In the genomic region with DNA sequence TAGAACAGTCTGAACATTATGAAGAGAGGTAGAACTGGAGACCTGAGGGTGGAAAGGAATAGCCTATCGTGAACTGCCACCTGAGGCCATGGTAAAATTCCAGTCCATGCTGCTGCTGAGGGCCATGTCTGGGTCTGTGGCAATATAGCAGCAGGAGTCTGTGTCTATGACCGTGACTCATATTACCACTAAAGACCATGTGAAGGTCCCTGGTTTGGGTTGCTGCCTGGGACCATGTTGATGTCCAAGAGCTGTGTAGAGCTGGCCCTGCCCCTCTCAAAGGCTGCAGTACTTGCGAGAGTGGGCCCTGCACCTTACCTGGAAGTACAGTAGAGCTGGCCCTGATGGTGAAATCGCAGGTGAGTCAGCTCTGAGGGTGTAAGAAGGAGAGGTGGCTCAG, we compare ENCODE assay signal across 25 mouse cellular contexts. TPM values are rescaled to one million over a fixed set of nuclear protein-coding genes. Genes with fewer than 3 reads are reported as not detected.
DNase-seq lines count a peak whose midpoint lies in the region; ATAC-seq and TF ChIP-seq lines count a peak whose summit lies in the region.
"Had no signal": no experiment of that assay in that cellular context is flagged by ENCODE, and none has a peak within 500 bp of the region (broad histone marks: within the 10 kb centered on the region; RNA-seq: fewer than 3 reads in every experiment).

No protein-coding gene starts in this region.

- no peaks in the 10 kb centered on the region for H3K4me1 ChIP-seq in hindbrain, embryonic 14.5 days (replicated peaks; ENCODE audit: control insufficient read depth, insufficient read depth, low read length)
- H3K4me1 ChIP-seq: embryonic facial prominence, embryonic 15.5 days had no signal

- TF ChIP-seq CTCF in layer of hippocampus, adult 2 months (conservative IDR thresholded peaks at IDR 0.05) = no peak

- H3K9ac ChIP-seq in hindbrain, embryonic 14.5 days = no peak overlapping the region
- H3K9ac ChIP-seq: embryonic facial prominence, embryonic 15.5 days; heart, embryonic 12.5 days had no signal

- TF ChIP-seq POLR2A in myocyte (IDR thresholded peaks at IDR 0.05; ENCODE audit: insufficient read length, low read depth) = no peak

- H3K4me3 ChIP-seq in layer of hippocampus, adult 2 months = no peak overlapping the region
- no peak overlapping the region for H3K4me3 ChIP-seq in myocyte
- H3K4me3 ChIP-seq in hindbrain, embryonic 14.5 days (replicated peaks; ENCODE audit: low read length) = no peak overlapping the region
- H3K4me3 ChIP-seq: embryonic facial prominence, embryonic 15.5 days; erythroblast, embryonic 14.5 days; forebrain, embryonic 10.5 days; heart, adult 2 months; heart, embryonic 12.5 days had no signal

- H3K9me3 ChIP-seq in hindbrain, embryonic 14.5 days (ENCODE audit: control insufficient read depth, low read length) = no peaks in the 10 kb centered on the region
- H3K9me3 ChIP-seq: embryonic facial prominence, embryonic 15.5 days; forebrain, embryonic 10.5 days; heart, embryonic 12.5 days had no signal

- no peak overlapping the region for H3ac ChIP-seq in myocyte (ENCODE audit: control insufficient read depth, insufficient read length)

- over 99% methylated on average over 4 of the region's 4 CpGs for WGBS in hindbrain, embryonic 14.5 days

- peaks cover 24% of the 10 kb centered on the region for H3K36me3 ChIP-seq in myocyte (ENCODE audit: control insufficient read depth, insufficient read depth)
- H3K36me3 ChIP-seq in hindbrain, embryonic 14.5 days (replicated peaks; ENCODE audit: control insufficient read depth, insufficient read depth) = 0 out of 2 replicates have a peak, but pooled peaks cover 8% of the 10 kb centered on the region

- peaks cover 84% of the 10 kb centered on the region for H3K79me2 ChIP-seq in myocyte (ENCODE audit: control insufficient read depth, insufficient read depth)

- DNase-seq in layer of hippocampus, adult 2 months (ENCODE audit: low spot score in 2 of 2) = no peak
- no peak for DNase-seq in layer of hippocampus, adult 8-10 months (ENCODE audit: low spot score in 2 of 2)
- peak; percentile 47 for DNase-seq in 416B (ENCODE audit: low read depth)
- DNase-seq in adrenal gland, postnatal 10 days = peak; percentile 8
- no peak for DNase-seq in lung, postnatal 25 days (ENCODE audit: low spot score)
- DNase-seq in hindbrain, embryonic 14.5 days (ENCODE audit: low spot score) = no peak
- DNase-seq: cerebellum, adult 2 months; cerebellum, postnatal 14 days; embryo, embryonic 11 days; gastrocnemius, postnatal 10 days; heart, adult 2 months; heart, postnatal 36 days; kidney, adult 8-10 months had no signal

- no peaks in the 10 kb centered on the region for H3K27me3 ChIP-seq in myocyte (ENCODE audit: control insufficient read depth, insufficient read depth, insufficient read length)
- no peaks in the 10 kb centered on the region for H3K27me3 ChIP-seq in hindbrain, embryonic 14.5 days (ENCODE audit: control insufficient read depth, insufficient read depth, low read length)
- H3K27me3 ChIP-seq: CH12.LX; embryonic facial prominence, embryonic 15.5 days; heart, embryonic 12.5 days; Patski had no signal

- H3K27ac ChIP-seq in layer of hippocampus, adult 2 months = peak overlapping the region; percentile 43; the same call in 1 of the 2 replicates
- H3K27ac ChIP-seq in hindbrain, embryonic 14.5 days = no peak overlapping the region
- H3K27ac ChIP-seq: embryonic facial prominence, embryonic 15.5 days; forebrain, embryonic 10.5 days; heart, adult 2 months had no signal

- H3K4me2 ChIP-seq in myocyte (ENCODE audit: low read depth) = peak overlapping the region; percentile 16
- no peak overlapping the region for H3K4me2 ChIP-seq in hindbrain, embryonic 14.5 days (replicated peaks)
- H3K4me2 ChIP-seq: embryonic facial prominence, embryonic 15.5 days; heart, embryonic 12.5 days had no signal

- no peak for ATAC-seq in hindbrain, embryonic 14.5 days (ENCODE audit: low FRiP score)
- ATAC-seq: activated CD4-positive, CD25-positive, alpha-beta regulatory T cell, adult 4 months; forebrain, embryonic 14.5 days; hindbrain, embryonic 16.5 days; inflammation-experienced regulatory T-cells, adult 6 months; intestine, postnatal 0 days; Patski had no signal

TF ChIP-seq in myocyte, 11 proteins besides CTCF, POLR2A, EP300 and RAD21:
- TF ChIP-seq MYOD1 (IDR thresholded peaks at IDR 0.05; ENCODE audit: control insufficient read depth in 1 of 3, insufficient read length in 2 of 3, low read depth in 2 of 3) (no peak), CEBPB (IDR thresholded peaks at IDR 0.05; ENCODE audit: insufficient read depth, poor library complexity, severe bottlenecking) (no peak), USF1 (IDR thresholded peaks at IDR 0.05; ENCODE audit: low read depth) (no peak), MYOG (IDR thresholded peaks at IDR 0.05; ENCODE audit: control insufficient read depth in 1 of 3, insufficient read depth in 1 of 3, insufficient read length in 2 of 3, low read depth in 2 of 3) (no peak), REST (IDR thresholded peaks at IDR 0.05; ENCODE audit: insufficient read depth, insufficient read length) (no peak), E2F4 (IDR thresholded peaks at IDR 0.05; ENCODE audit: insufficient read depth) (no peak), TCF12 (IDR thresholded peaks at IDR 0.05; ENCODE audit: insufficient read depth, poor library complexity, severe bottlenecking) (no peak), SRF (IDR thresholded peaks at IDR 0.05; ENCODE audit: control insufficient read depth, insufficient read length, low read depth) (no peak), MAX (IDR thresholded peaks at IDR 0.05; ENCODE audit: low read depth) (no peak), TCF3 (IDR thresholded peaks at IDR 0.05; ENCODE audit: insufficient read length, low read depth) (no peak), POLR2AphosphoS2 (IDR thresholded peaks at IDR 0.05; ENCODE audit: insufficient read length, low read depth) (no peak)

RNA-seq across cellular contexts. Expression of gene Glce, which starts 37.6 kb away (rescaled TPM):
- total RNA-seq in layer of hippocampus, adult 2 months (2021) = 10 to 100 TPM; 23.9 to 27.5 TPM
- total RNA-seq in layer of hippocampus, adult 8-10 months (2022) = 10 to 100 TPM; 22.8 to 25.0 (median 24.5) TPM
- 10 to 100 TPM; 23.2 to 25.1 TPM for total RNA-seq in adrenal gland, postnatal 10 days (2021)
- 32.0 TPM for polyA plus RNA-seq in myocyte (2012; fragmentation: generic; extraction: Trizol)
- 23.5 and 27.5 TPM in 2 replicates for polyA plus RNA-seq in hindbrain, embryonic 14.5 days (2014; fragmentation: Nextera tagmentation; extraction: Ambion mirVana)

RNA-seq across cellular contexts. Expression of gene Paqr5, which starts 58.2 kb away (rescaled TPM):
- total RNA-seq in layer of hippocampus, adult 2 months (2021) = 1 to 10 TPM; 3.9 to 6.3 TPM
- total RNA-seq in layer of hippocampus, adult 8-10 months (2022) = 1 to 10 TPM; 3.7 to 6.2 (median 4.3) TPM
- total RNA-seq in adrenal gland, postnatal 10 days (2021) = under 1 TPM; 0.48 to 0.51 TPM
- polyA plus RNA-seq in myocyte (2012; fragmentation: generic; extraction: Trizol) = 0.02 TPM
- 0.33 and 0.36 TPM in 2 replicates for polyA plus RNA-seq in hindbrain, embryonic 14.5 days (2014; fragmentation: Nextera tagmentation; extraction: Ambion mirVana)
- total RNA-seq: heart, adult 2 months; heart, postnatal 36 days had no signal
- polyA plus RNA-seq: erythroblast, embryonic 14.5 days had no signal

Comparison
In these comparisons a context has a peak if more than half of its experiments do, and no peak if none do; other contexts are left out.
1. DNase-seq: peak in 416B (single experiment) and adrenal gland, postnatal 10 days (single experiment); none in layer of hippocampus, adult 2 months (0 of 2), layer of hippocampus, adult 8-10 months (0 of 2), lung, postnatal 25 days (single experiment) and hindbrain, embryonic 14.5 days (single experiment).